Mouse (Mus musculus): ENCODE data around the gene Rnf126. TPM values are rescaled to one million over a fixed set of nuclear protein-coding genes. Genes with fewer than 3 reads are reported as not detected.

Gene Rnf126
- 89.8 and 91.6 TPM in 2 replicates for polyA plus RNA-seq (2015; fragmentation: Nextera tagmentation; extraction: Ambion mirVana)

GRCm38 (mm10) chr10:79766508-79767325 is at the start of gene Rnf126:
Gene Rnf126 (minus strand): TSS chr10:79766952.
- ATAC-seq, result peak; percentile 96
- under 1% methylated on average over 101 of the region's 101 CpGs for WGBS
- H3K4me1 ChIP-seq (replicated peaks), result peaks cover 40% of the 10 kb centered on the region
- H3K36me3 ChIP-seq, result peaks cover 6% of the 10 kb centered on the region
- no peaks in the 10 kb centered on the region for H3K27me3 ChIP-seq (replicated peaks)
- peak within 1 kb of the TSS; percentile 94 for H3K27ac ChIP-seq
- H3K9me3 ChIP-seq, result no peaks in the 10 kb centered on the region
- peak within 1 kb of the TSS; percentile 93 for H3K4me3 ChIP-seq (replicated peaks)
- peak within 1 kb of the TSS; percentile 94 for H3K9ac ChIP-seq
- H3K4me2 ChIP-seq (replicated peaks), result peak within 1 kb of the TSS; percentile 81

GRCm38 (mm10) chr10:79815671-79816494 is 49.1 kb upstream of the Rnf126 start:
- no peak overlapping the region for H3K27ac ChIP-seq
- no peaks in the 10 kb centered on the region for H3K9me3 ChIP-seq
- 83% methylated on average over 12 of the region's 12 CpGs for WGBS
- ATAC-seq, result no peak
- no peak overlapping the region for H3K4me3 ChIP-seq (replicated peaks)
- H3K4me2 ChIP-seq (replicated peaks), result no peak overlapping the region
- peaks cover 38% of the 10 kb centered on the region for H3K4me1 ChIP-seq (replicated peaks)
- H3K27me3 ChIP-seq (replicated peaks), result no peaks in the 10 kb centered on the region
- 0 out of 2 replicates have a peak, but pooled peaks cover 16% of the 10 kb centered on the region for H3K36me3 ChIP-seq
- H3K9ac ChIP-seq, result no peak overlapping the region; the same call in 1 of the 2 replicates

- H3K9me3 ChIP-seq, result no peaks in the 10 kb centered on the region
- H3K27ac ChIP-seq, result 0 out of 2 replicates have a peak overlapping the region, but pooled peaks have one; percentile 28
- no peaks in the 10 kb centered on the region for H3K27me3 ChIP-seq (replicated peaks)
- peaks cover 27% of the 10 kb centered on the region; the same call in 1 of the 2 replicates for H3K4me1 ChIP-seq (replicated peaks)
- 0 out of 2 replicates have a peak overlapping the region, but pooled peaks have one; percentile 11 for H3K4me2 ChIP-seq (replicated peaks)
- 77% methylated on average over 5 of the region's 5 CpGs for WGBS
- H3K9ac ChIP-seq, result 0 out of 2 replicates have a peak overlapping the region, but pooled peaks have one; percentile 11
- H3K4me3 ChIP-seq (replicated peaks), result no peak overlapping the region
- ATAC-seq, result peak; percentile 57
- 0 out of 2 replicates have a peak, but pooled peaks cover 18% of the 10 kb centered on the region for H3K36me3 ChIP-seq
These were observed 47.6 kb upstream of the Rnf126 start for GRCm38 (mm10) chr10:79814271-79814842.

GRCm38 (mm10) chr10:79811736-79812637 is 45.2 kb upstream of the Rnf126 start:
- WGBS, result 35% methylated on average over 15 of the region's 15 CpGs
- ATAC-seq, result peak; percentile 25

GRCm38 (mm10) chr10:79808728-79809127 is 42.0 kb upstream of the Rnf126 start:
- Histone ChIP-seq H3K4me1 (replicated peaks) (peaks cover 33% of the 10 kb centered on the region), H3K27me3 (replicated peaks) (no peaks in the 10 kb centered on the region), H3K27ac (no peak overlapping the region), H3K9ac (no peak overlapping the region), H3K4me3 (replicated peaks) (no peak overlapping the region), H3K9me3 (no peaks in the 10 kb centered on the region), H3K36me3 (0 out of 2 replicates have a peak, but pooled peaks cover 6% of the 10 kb centered on the region), H3K4me2 (replicated peaks) (no peak overlapping the region)
- ATAC-seq, result no peak
- 90% methylated on average over 11 of the region's 11 CpGs for WGBS

More at GRCm38 (mm10) chr10:79811736-79812637, 45.2 kb upstream of the Rnf126 start:
- Histone ChIP-seq H3K27me3 (replicated peaks) (no peaks in the 10 kb centered on the region), H3K9ac (no peak overlapping the region), H3K27ac (no peak overlapping the region), H3K4me2 (replicated peaks) (no peak overlapping the region), H3K4me3 (replicated peaks) (no peak overlapping the region), H3K4me1 (replicated peaks) (peaks cover 18% of the 10 kb centered on the region; the same call in 1 of the 2 replicates), H3K36me3 (0 out of 2 replicates have a peak, but pooled peaks cover 17% of the 10 kb centered on the region), H3K9me3 (no peaks in the 10 kb centered on the region)

GRCm38 (mm10) chr10:79807826-79808225 is 41.1 kb upstream of the Rnf126 start:
- no peak overlapping the region for H3K9ac ChIP-seq
- 60% methylated on average over 11 of the region's 11 CpGs for WGBS
- H3K4me2 ChIP-seq (replicated peaks), result no peak overlapping the region
- no peak overlapping the region for H3K27ac ChIP-seq
- H3K4me1 ChIP-seq (replicated peaks), result peaks cover 40% of the 10 kb centered on the region
- no peak overlapping the region for H3K4me3 ChIP-seq (replicated peaks)
- no peaks in the 10 kb centered on the region for H3K9me3 ChIP-seq
- H3K36me3 ChIP-seq, result 0 out of 2 replicates have a peak, but pooled peaks cover 6% of the 10 kb centered on the region
- ATAC-seq, result no peak
- no peaks in the 10 kb centered on the region for H3K27me3 ChIP-seq (replicated peaks)

- Histone ChIP-seq H3K4me1 (replicated peaks) (peaks cover 47% of the 10 kb centered on the region), H3K9me3 (no peaks in the 10 kb centered on the region), H3K27ac (no peak overlapping the region), H3K4me3 (replicated peaks) (no peak overlapping the region), H3K9ac (no peak overlapping the region), H3K27me3 (replicated peaks) (no peaks in the 10 kb centered on the region), H3K36me3 (0 out of 2 replicates have a peak, but pooled peaks cover 4% of the 10 kb centered on the region), H3K4me2 (replicated peaks) (no peak overlapping the region)
- peak; percentile 30; the same call in 1 of the 2 replicates for ATAC-seq
- 68% methylated on average over 10 of the region's 10 CpGs for WGBS
These were observed 40.2 kb upstream of the Rnf126 start for GRCm38 (mm10) chr10:79806972-79807371.

GRCm38 (mm10) chr10:79806331-79806730 is 39.6 kb upstream of the Rnf126 start:
- Histone ChIP-seq H3K4me3 (replicated peaks) (no peak overlapping the region), H3K4me2 (replicated peaks) (no peak overlapping the region), H3K9ac (no peak overlapping the region), H3K27me3 (replicated peaks) (no peaks in the 10 kb centered on the region), H3K27ac (no peak overlapping the region), H3K36me3 (0 out of 2 replicates have a peak, but pooled peaks cover 4% of the 10 kb centered on the region), H3K4me1 (replicated peaks) (peaks cover 46% of the 10 kb centered on the region), H3K9me3 (no peaks in the 10 kb centered on the region)
- ATAC-seq, result no peak
- WGBS, result 92% methylated on average over 9 of the region's 9 CpGs

- Histone ChIP-seq H3K4me1 (replicated peaks) (peaks cover 46% of the 10 kb centered on the region), H3K27ac (no peak overlapping the region), H3K4me3 (replicated peaks) (no peak overlapping the region), H3K9ac (no peak overlapping the region), H3K4me2 (replicated peaks) (no peak overlapping the region), H3K27me3 (replicated peaks) (no peaks in the 10 kb centered on the region), H3K36me3 (0 out of 2 replicates have a peak, but pooled peaks cover 4% of the 10 kb centered on the region), H3K9me3 (no peaks in the 10 kb centered on the region)
- WGBS, result 51% methylated on average over 11 of the region's 11 CpGs
- ATAC-seq, result no peak
These were observed 38.9 kb upstream of the Rnf126 start for GRCm38 (mm10) chr10:79805636-79806035.

GRCm38 (mm10) chr10:79803716-79804323 is 37.1 kb upstream of the Rnf126 start:
- Histone ChIP-seq H3K9me3 (no peaks in the 10 kb centered on the region), H3K9ac (no peak overlapping the region), H3K27me3 (replicated peaks) (no peaks in the 10 kb centered on the region), H3K4me1 (replicated peaks) (peaks cover 46% of the 10 kb centered on the region), H3K4me3 (replicated peaks) (no peak overlapping the region), H3K4me2 (replicated peaks) (peak overlapping the region; percentile 20; the same call in 1 of the 2 replicates), H3K27ac (no peak overlapping the region), H3K36me3 (no peaks in the 10 kb centered on the region)
- 26% methylated on average over 29 of the region's 29 CpGs for WGBS
- peak; percentile 55 for ATAC-seq

Measured in intestine, embryonic 15.5 days (tissue).